Mouse (Mus musculus) forebrain, embryonic 13.5 days (tissue): Measurements from ENCODE around the gene Mitf. TPM values are rescaled to one million over a fixed set of nuclear protein-coding genes. Genes with fewer than 3 reads are reported as not detected.

ENCODE experiments used
- ATAC-seq: fragments of 200-750 bp; cut with Nextera tagmentation; 2 replicates; pipeline ENCODE4 v1.8.0; 2017
- H3K27ac ChIP-seq: fragments of 300-500 bp; sonication (generic); 2 replicates; pipeline ENCODE4 v1.5.1; 2015; ENCODE audit warnings: inconsistent platforms, mild to moderate bottlenecking, moderate library complexity
- H3K27me3 ChIP-seq: fragments of 300-500 bp; sonication (generic); 2 replicates; pipeline ENCODE4 v1.6.1; 2015; ENCODE audit warnings: mild to moderate bottlenecking, inconsistent platforms
- H3K36me3 ChIP-seq: fragments of 300-500 bp; sonication (generic); 2 replicates; pipeline ENCODE4 v1.6.1; 2015; ENCODE audit warnings: mild to moderate bottlenecking, inconsistent platforms; ENCODE audit not compliant: poor library complexity, severe bottlenecking
- H3K4me1 ChIP-seq: fragments of 300-500 bp; sonication (generic); 2 replicates; pipeline ENCODE4 v1.6.1; 2015; ENCODE audit warnings: inconsistent platforms
- H3K4me2 ChIP-seq: fragments of 300-500 bp; sonication (generic); 2 replicates; pipeline ENCODE4 v1.6.1; 2015; ENCODE audit warnings: inconsistent platforms, mild to moderate bottlenecking, moderate library complexity
- H3K4me3 ChIP-seq: fragments of 300-500 bp; sonication (generic); 2 replicates; pipeline ENCODE4 v1.5.1; 2015; ENCODE audit warnings: mild to moderate bottlenecking, inconsistent platforms
- H3K9ac ChIP-seq: fragments of 300-500 bp; sonication (generic); 2 replicates; pipeline ENCODE4 v1.6.1; 2015; ENCODE audit warnings: mild to moderate bottlenecking, inconsistent platforms
- H3K9me3 ChIP-seq: fragments of 300-500 bp; sonication (generic); replicated peaks from 2 replicates; pipeline ENCODE4 v1.6.1; 2016; ENCODE audit warnings: inconsistent platforms
- WGBS: fragments of 180-500 bp; shearing (Covaris S2); methylation state at CpG from one replicate; pipeline ENCODE4 v1.1.7; 2015; 5-methylcytosine and 5-hydroxymethylcytosine counted together
- polyA plus RNA-seq: library from polyadenylated mRNA; unstranded; fragments of >200 nt; fragmentation: Nextera tagmentation; extraction: Ambion mirVana; gene quantifications from 2 replicates; pipeline ENCODE4 v1.2.1, GENCODE M21; 2015

Gene Mitf
- polyA plus RNA-seq, 1 experiment from 2014 or later: 1.0 TPM

- Histone ChIP-seq H3K9me3 (no peaks in the 10 kb centered on the region), H3K9ac (no peak overlapping the region), H3K36me3 (no peaks in the 10 kb centered on the region), H3K4me3 (no peak overlapping the region), H3K4me2 (no peak overlapping the region), H3K27ac (no peak overlapping the region), H3K4me1 (no peaks in the 10 kb centered on the region), H3K27me3 (no peaks in the 10 kb centered on the region)
- no peak for ATAC-seq
- 87% methylated on average over 5 of the region's 5 CpGs for WGBS
Observed at GRCm38 (mm10) chr6:98015819-98016218, 209.0 kb downstream of the Mitf start.

GRCm38 (mm10) chr6:98023876-98024275 lies 217.0 kb downstream of the Mitf start:
- Histone ChIP-seq H3K4me3 (no peak overlapping the region), H3K9ac (no peak overlapping the region), H3K27me3 (no peaks in the 10 kb centered on the region), H3K27ac (no peak overlapping the region), H3K9me3 (no peaks in the 10 kb centered on the region), H3K4me2 (no peak overlapping the region), H3K36me3 (no peaks in the 10 kb centered on the region), H3K4me1 (no peaks in the 10 kb centered on the region)
- ATAC-seq: no peak
- WGBS: 80% methylated on average over 1 of the region's 1 CpGs

- H3K4me2 ChIP-seq: no peak overlapping the region
- H3K27me3 ChIP-seq: no peaks in the 10 kb centered on the region
- H3K4me3 ChIP-seq: no peak overlapping the region
- WGBS: 51% methylated on average over 3 of the region's 3 CpGs
- no peaks in the 10 kb centered on the region for H3K36me3 ChIP-seq
- no peaks in the 10 kb centered on the region for H3K4me1 ChIP-seq
- no peak overlapping the region for H3K9ac ChIP-seq
- no peak for ATAC-seq
- H3K9me3 ChIP-seq: no peaks in the 10 kb centered on the region
- no peak overlapping the region for H3K27ac ChIP-seq
Observed at GRCm38 (mm10) chr6:98038513-98038912, 231.7 kb downstream of the Mitf start.

DNA sequence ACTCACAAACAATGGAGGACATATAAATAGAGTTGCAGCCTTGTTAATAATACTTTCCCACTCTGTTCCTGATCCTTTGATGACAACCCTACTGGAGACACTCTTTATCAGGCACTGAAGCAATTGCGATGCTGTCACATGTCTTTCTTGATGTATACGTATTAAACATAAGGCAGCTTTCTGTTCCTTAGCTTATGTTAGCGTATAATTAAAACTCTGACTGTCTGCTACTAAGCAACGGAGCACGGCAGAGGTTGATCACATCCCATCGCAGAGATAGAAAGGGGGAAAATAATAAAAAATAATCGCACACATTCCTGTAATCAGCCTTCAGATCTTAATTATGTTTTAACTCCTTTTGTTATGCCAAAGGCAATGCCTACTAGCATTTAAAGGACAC lies 234.9 kb downstream of the Mitf start:
- no peak for ATAC-seq
- no peaks in the 10 kb centered on the region for H3K27me3 ChIP-seq
- 69% methylated on average over 7 of the region's 7 CpGs for WGBS
- H3K27ac ChIP-seq: no peak overlapping the region
- H3K4me1 ChIP-seq: peaks cover 6% of the 10 kb centered on the region
- H3K9ac ChIP-seq: no peak overlapping the region
- H3K36me3 ChIP-seq: no peaks in the 10 kb centered on the region
- no peaks in the 10 kb centered on the region for H3K9me3 ChIP-seq
- H3K4me3 ChIP-seq: no peak overlapping the region
- no peak overlapping the region for H3K4me2 ChIP-seq

GRCm38 (mm10) chr6:98046295-98047108 lies 239.7 kb downstream of the Mitf start:
- Histone ChIP-seq H3K36me3 (no peaks in the 10 kb centered on the region), H3K27ac (peak overlapping the region; percentile 21; the same call in 1 of the 2 replicates), H3K4me2 (no peak overlapping the region), H3K27me3 (no peaks in the 10 kb centered on the region), H3K4me3 (no peak overlapping the region), H3K9ac (no peak overlapping the region), H3K9me3 (no peaks in the 10 kb centered on the region), H3K4me1 (peaks cover 32% of the 10 kb centered on the region)
- 25% methylated on average over 11 of the region's 11 CpGs for WGBS
- peak; percentile 62 for ATAC-seq

DNA sequence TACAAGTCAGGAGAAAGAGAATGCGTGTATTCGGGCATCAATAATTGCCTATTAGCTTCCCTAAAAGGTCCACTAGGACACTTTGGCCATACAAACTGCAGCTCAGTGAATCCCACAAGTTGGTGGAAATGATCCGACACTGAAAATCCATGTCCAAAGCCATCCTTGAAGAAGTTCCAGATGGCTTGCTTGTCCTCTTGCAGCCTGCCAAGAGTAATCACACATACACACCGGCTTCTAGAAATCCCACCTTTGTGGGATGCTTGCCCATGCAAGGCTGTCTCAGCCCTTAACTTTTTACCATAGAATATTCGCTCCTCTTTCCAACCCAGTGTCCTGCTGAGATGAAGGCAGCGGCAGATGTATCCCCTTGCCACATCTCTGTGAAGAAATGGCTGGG lies 240.9 kb downstream of the Mitf start:
- no peak overlapping the region for H3K9ac ChIP-seq
- H3K4me2 ChIP-seq: no peak overlapping the region
- H3K27ac ChIP-seq: peak overlapping the region; percentile 27; the same call in 1 of the 2 replicates
- H3K4me3 ChIP-seq: no peak overlapping the region
- no peaks in the 10 kb centered on the region for H3K36me3 ChIP-seq
- H3K9me3 ChIP-seq: no peaks in the 10 kb centered on the region
- WGBS: 58% methylated on average over 6 of the region's 6 CpGs
- no peaks in the 10 kb centered on the region for H3K27me3 ChIP-seq
- no peak for ATAC-seq
- peaks cover 32% of the 10 kb centered on the region for H3K4me1 ChIP-seq

DNA sequence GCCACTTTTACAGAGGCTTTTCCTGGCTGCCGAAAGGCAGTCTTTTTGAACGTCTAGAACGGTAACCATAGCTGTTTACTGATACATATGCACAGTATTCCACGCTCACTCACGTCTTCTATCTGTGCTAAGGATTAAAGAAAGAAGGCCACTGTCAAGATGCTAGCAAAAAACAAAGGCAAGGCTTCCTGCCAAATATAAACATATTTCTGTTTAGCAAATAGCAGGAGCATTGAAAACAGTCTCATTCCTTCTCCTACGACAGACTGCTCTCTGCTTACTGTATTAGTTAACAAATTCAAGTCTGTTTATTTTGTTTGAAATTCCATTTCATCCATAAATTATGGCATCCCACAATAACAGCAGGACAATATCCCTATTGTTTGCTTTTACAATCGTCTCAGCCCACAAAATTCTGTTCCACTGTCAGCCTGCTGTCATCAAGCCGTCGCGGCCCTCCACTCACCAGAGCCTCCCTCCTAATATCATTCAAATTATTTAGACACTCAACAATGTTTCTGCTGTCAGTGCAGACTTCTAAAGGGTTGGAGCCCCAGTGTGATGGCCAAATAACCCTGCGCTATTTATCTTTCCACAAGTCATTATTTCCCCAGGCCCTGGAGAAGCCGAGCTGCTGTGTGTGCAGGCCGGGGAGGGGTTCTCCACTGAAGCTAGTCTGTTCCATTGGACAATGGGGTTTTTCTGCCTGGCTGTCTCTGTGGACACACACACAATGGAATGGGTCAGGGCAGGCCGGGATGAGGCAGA lies 242.0 kb downstream of the Mitf start:
- no peak overlapping the region; the same call in 1 of the 2 replicates for H3K9ac ChIP-seq
- no peaks in the 10 kb centered on the region for H3K36me3 ChIP-seq
- H3K27me3 ChIP-seq: no peaks in the 10 kb centered on the region
- WGBS: 21% methylated on average over 14 of the region's 14 CpGs
- H3K4me1 ChIP-seq: peaks cover 32% of the 10 kb centered on the region
- no peaks in the 10 kb centered on the region for H3K9me3 ChIP-seq
- H3K4me3 ChIP-seq: no peak overlapping the region
- H3K4me2 ChIP-seq: 0 out of 2 replicates have a peak overlapping the region, but pooled peaks have one; percentile 25
- ATAC-seq: peak; percentile 79
- H3K27ac ChIP-seq: peak overlapping the region; percentile 59; the same call in 1 of the 2 replicates

DNA sequence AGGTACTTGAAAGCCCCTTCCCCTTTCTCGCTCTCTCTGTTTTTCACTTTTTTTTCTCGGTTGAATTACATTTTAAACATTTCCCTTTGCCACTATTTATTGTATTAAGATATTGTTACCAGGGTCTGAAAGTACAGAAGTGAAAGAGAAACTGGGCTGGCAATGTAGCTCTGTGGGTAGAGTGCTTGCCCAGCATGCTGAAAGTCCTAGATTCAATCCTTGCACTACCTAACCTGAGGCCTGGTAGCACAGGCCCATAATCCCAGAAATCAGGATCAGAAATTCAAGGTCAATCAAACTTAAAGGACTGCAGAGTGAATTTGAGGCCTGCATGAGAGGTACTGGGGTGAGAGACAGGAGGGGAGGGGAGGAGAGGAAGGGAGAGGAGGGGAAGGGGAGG lies 242.7 kb downstream of the Mitf start:
- H3K27me3 ChIP-seq: no peaks in the 10 kb centered on the region
- no peak overlapping the region; the same call in 1 of the 2 replicates for H3K27ac ChIP-seq
- no peak overlapping the region; the same call in 1 of the 2 replicates for H3K9ac ChIP-seq
- H3K4me3 ChIP-seq: no peak overlapping the region
- 13% methylated on average over 2 of the region's 2 CpGs for WGBS
- H3K36me3 ChIP-seq: no peaks in the 10 kb centered on the region
- no peaks in the 10 kb centered on the region for H3K9me3 ChIP-seq
- H3K4me1 ChIP-seq: peaks cover 32% of the 10 kb centered on the region
- ATAC-seq: no peak
- no peak overlapping the region for H3K4me2 ChIP-seq

GRCm38 (mm10) chr6:98061878-98062277 lies 255.0 kb downstream of the Mitf start:
- WGBS: 92% methylated on average over 13 of the region's 13 CpGs
- no peaks in the 10 kb centered on the region for H3K27me3 ChIP-seq
- H3K4me3 ChIP-seq: no peak overlapping the region
- no peak overlapping the region for H3K9ac ChIP-seq
- peaks cover 15% of the 10 kb centered on the region for H3K4me1 ChIP-seq
- no peaks in the 10 kb centered on the region for H3K36me3 ChIP-seq
- H3K9me3 ChIP-seq: no peaks in the 10 kb centered on the region
- ATAC-seq: no peak
- H3K27ac ChIP-seq: no peak overlapping the region
- no peak overlapping the region for H3K4me2 ChIP-seq

DNA sequence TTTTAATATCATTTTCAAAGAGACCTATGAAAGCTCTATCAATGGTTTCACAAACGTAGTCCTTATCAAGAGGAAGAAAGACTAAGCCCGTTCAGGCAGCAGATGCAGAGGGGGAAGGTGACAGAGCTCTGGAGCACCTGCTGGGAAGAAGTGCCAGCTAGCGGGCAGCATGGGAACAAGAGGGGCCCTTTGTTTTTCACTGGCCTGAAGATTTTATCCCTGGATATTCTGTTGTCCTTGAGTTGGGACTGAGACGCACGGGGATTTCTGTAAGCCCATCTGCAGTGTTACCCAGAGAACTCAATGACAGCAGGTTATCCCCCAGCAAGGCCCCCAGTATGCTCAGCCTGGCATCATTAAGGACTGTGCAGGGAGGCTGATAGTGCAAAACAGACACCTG lies 258.1 kb downstream of the Mitf start:
- H3K4me2 ChIP-seq: no peak overlapping the region
- H3K4me1 ChIP-seq: peaks cover 15% of the 10 kb centered on the region
- no peaks in the 10 kb centered on the region for H3K36me3 ChIP-seq
- H3K9me3 ChIP-seq: no peaks in the 10 kb centered on the region
- no peak overlapping the region; the same call in 1 of the 2 replicates for H3K27ac ChIP-seq
- H3K4me3 ChIP-seq: no peak overlapping the region
- no peaks in the 10 kb centered on the region for H3K27me3 ChIP-seq
- ATAC-seq: no peak
- 14% methylated on average over 5 of the region's 5 CpGs for whole genome bisulfite sequencing
- H3K9ac ChIP-seq: no peak overlapping the region; the same call in 1 of the 2 replicates

GRCm38 (mm10) chr6:98066420-98066819 lies 259.6 kb downstream of the Mitf start:
- Histone ChIP-seq H3K4me3 (no peak overlapping the region), H3K36me3 (no peaks in the 10 kb centered on the region), H3K4me1 (peaks cover 15% of the 10 kb centered on the region), H3K27ac (no peak overlapping the region), H3K9ac (no peak overlapping the region), H3K9me3 (no peaks in the 10 kb centered on the region), H3K4me2 (no peak overlapping the region), H3K27me3 (no peaks in the 10 kb centered on the region)
- ATAC-seq: no peak
- 80% methylated on average over 4 of the region's 4 CpGs for WGBS
